Mouse (Mus musculus) neural tube, embryonic 11.5 days (tissue): ENCODE results near the gene Myl3. TPM values are rescaled to one million over a fixed set of nuclear protein-coding genes. Genes with fewer than 3 reads are reported as not detected.

Source experiments
- ATAC-seq: fragments of 200-750 bp; cut with Nextera tagmentation; 2 replicates; pipeline ENCODE4 v1.8.0; 2017; ENCODE audit warnings: moderate number of reproducible peaks, mild to moderate bottlenecking, moderate TSS enrichment, moderate library complexity; ENCODE audit not compliant: insufficient read depth, low FRiP score, low TSS enrichment
- DNase-seq: peaks from one replicate; pipeline ENCODE4 v3.0.0-alpha.2; 2015; ENCODE audit warnings: low spot score
- H3K27ac ChIP-seq: fragments of 300-500 bp; sonication (generic); 2 replicates; pipeline ENCODE4 v1.5.1; 2014; ENCODE audit warnings: low read depth, mild to moderate bottlenecking, low read length
- H3K27me3 ChIP-seq: fragments of 300-500 bp; sonication (generic); 2 replicates; pipeline ENCODE4 v1.6.1; 2014; ENCODE audit warnings: mild to moderate bottlenecking, low read length, mixed read lengths; ENCODE audit not compliant: control insufficient read depth, insufficient read depth
- H3K36me3 ChIP-seq: fragments of 300-500 bp; sonication (generic); 2 replicates; pipeline ENCODE4 v1.6.1; 2014; ENCODE audit warnings: mild to moderate bottlenecking, low read length, moderate library complexity, mixed read lengths; ENCODE audit not compliant: control insufficient read depth, insufficient read depth
- H3K4me1 ChIP-seq: fragments of 300-500 bp; sonication (generic); 2 replicates; pipeline ENCODE4 v1.6.1; 2014; ENCODE audit warnings: low read length, mixed read lengths; ENCODE audit not compliant: control insufficient read depth, insufficient read depth
- H3K4me2 ChIP-seq: fragments of 300-500 bp; sonication (generic); 2 replicates; pipeline ENCODE4 v1.6.1; 2014; ENCODE audit warnings: low read depth, mild to moderate bottlenecking, moderate library complexity
- H3K4me3 ChIP-seq: fragments of 300-500 bp; sonication (generic); 2 replicates; pipeline ENCODE4 v1.5.1; 2014; ENCODE audit warnings: low read depth, low read length
- H3K9ac ChIP-seq: fragments of 300-500 bp; sonication (generic); 2 replicates; pipeline ENCODE4 v1.6.1; 2014; ENCODE audit warnings: mild to moderate bottlenecking, low read length
- H3K9me3 ChIP-seq: fragments of 300-500 bp; sonication (generic); 2 replicates; pipeline ENCODE4 v1.6.1; 2016; ENCODE audit warnings: low read length; ENCODE audit not compliant: control insufficient read depth
- WGBS: fragments of 180-500 bp; shearing (Covaris S2); extraction: QIAGEN DNeasy Blood & Tissue Kit; methylation state at CpG from one replicate; pipeline ENCODE4 v1.1.7; 2014; 5-methylcytosine and 5-hydroxymethylcytosine counted together
- polyA plus RNA-seq: library from polyadenylated mRNA; unstranded; fragments of >200 nt; fragmentation: Nextera tagmentation; extraction: Ambion mirVana; gene quantifications from 2 replicates; pipeline ENCODE4 v1.2.1, GENCODE M21; 2014

Myl3 gene
- polyA plus RNA-seq, 1 experiment from 2014 or later = 5.3 TPM

- no peak overlapping the region for H3K9ac ChIP-seq
- H3K27ac ChIP-seq = no peak overlapping the region
- no peaks in the 10 kb centered on the region for H3K27me3 ChIP-seq
- WGBS = 92% methylated on average over 8 of the region's 8 CpGs
- ATAC-seq (no peak), DNase-seq (no peak)
- H3K4me2 ChIP-seq = no peak overlapping the region
- no peaks in the 10 kb centered on the region for H3K9me3 ChIP-seq
- no peaks in the 10 kb centered on the region for H3K36me3 ChIP-seq
- H3K4me3 ChIP-seq = no peak overlapping the region
- H3K4me1 ChIP-seq = no peaks in the 10 kb centered on the region
Measured at GRCm38 (mm10) chr9:110800834-110801479, 59.3 kb downstream of the Myl3 start.

DNA sequence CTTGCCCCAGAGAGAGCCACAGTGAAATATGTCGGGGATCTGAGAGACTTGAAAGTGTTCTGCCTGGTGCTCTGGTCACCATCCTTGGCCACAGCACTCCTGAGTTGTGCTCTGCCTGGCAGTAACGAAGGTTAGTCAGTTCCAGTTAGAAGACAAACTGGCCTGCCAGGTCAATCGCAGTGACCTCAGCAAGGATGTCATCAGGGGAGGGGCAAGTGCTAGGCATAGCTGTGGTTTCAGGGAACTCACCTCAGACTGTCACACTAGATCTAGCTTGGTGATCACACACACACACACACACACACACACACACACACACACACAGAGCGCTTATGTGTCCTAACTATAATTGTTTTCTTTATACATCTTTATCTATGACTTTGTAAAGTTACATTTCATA, 61.6 kb downstream of the Myl3 start:
- WGBS = 72% methylated on average over 4 of the region's 4 CpGs
- no peaks in the 10 kb centered on the region for H3K9me3 ChIP-seq
- no peak for ATAC-seq

GRCm38 (mm10) chr9:110810051-110810450, 68.4 kb downstream of the Myl3 start:
- 87% methylated on average over 4 of the region's 4 CpGs for WGBS
- H3K4me3 ChIP-seq = no peak overlapping the region
- no peak overlapping the region for H3K4me2 ChIP-seq
- no peak for DNase-seq
- H3K36me3 ChIP-seq = no peaks in the 10 kb centered on the region
- H3K27ac ChIP-seq = no peak overlapping the region
- H3K27me3 ChIP-seq = no peaks in the 10 kb centered on the region
- no peak for ATAC-seq
- no peaks in the 10 kb centered on the region for H3K9me3 ChIP-seq
- H3K9ac ChIP-seq = no peak overlapping the region
- H3K4me1 ChIP-seq = no peaks in the 10 kb centered on the region

More for the DNA sequence above, 61.6 kb downstream of the Myl3 start:
- Histone ChIP-seq H3K9ac (no peak overlapping the region), H3K4me1 (no peaks in the 10 kb centered on the region), H3K4me3 (no peak overlapping the region), H3K27ac (no peak overlapping the region), H3K4me2 (no peak overlapping the region), H3K36me3 (no peaks in the 10 kb centered on the region), H3K27me3 (no peaks in the 10 kb centered on the region)
- no peak for DNase-seq

- no peak for DNase-seq
- no peaks in the 10 kb centered on the region for H3K27me3 ChIP-seq
- ATAC-seq = no peak
- no peaks in the 10 kb centered on the region for H3K36me3 ChIP-seq
- H3K27ac ChIP-seq = no peak within 1 kb of the TSS
- no peak within 1 kb of the TSS for H3K4me3 ChIP-seq
- no peaks in the 10 kb centered on the region for H3K9me3 ChIP-seq
- H3K4me1 ChIP-seq = no peaks in the 10 kb centered on the region
- WGBS = 63% methylated on average over 18 of the region's 18 CpGs
- H3K9ac ChIP-seq = no peak within 1 kb of the TSS
- no peak within 1 kb of the TSS for H3K4me2 ChIP-seq
Measured at GRCm38 (mm10) chr9:110813789-110814188, 72.1 kb downstream of the Myl3 start, which contains the start of gene Prss44. Gene Prss44 (plus strand): TSS chr9:110813994.

Other genes starting within 250 kb of the Myl3 start
- gene Setd2, start 209.3 kb upstream of the Myl3 start, polyA plus RNA-seq = 45.0 and 50.6 TPM in 2 replicates
- 23.4 and 24.3 TPM in 2 replicates for gene Nradd, start 117.4 kb upstream of the Myl3 start, polyA plus RNA-seq
- 0.87 and 1.1 TPM in 2 replicates for gene Nbeal2, start 87.7 kb upstream of the Myl3 start, polyA plus RNA-seq
- 131 and 134 TPM in 2 replicates for gene Ccdc12, start 85.4 kb upstream of the Myl3 start, polyA plus RNA-seq
- 33.7 and 36.2 TPM in 2 replicates for gene Pth1r, start 5.3 kb downstream of the Myl3 start, polyA plus RNA-seq
- not detected in 2 replicates for gene Prss42, start 56.3 kb downstream of the Myl3 start, polyA plus RNA-seq
- not detected in 2 replicates for gene Prss44, start 72.1 kb downstream of the Myl3 start, polyA plus RNA-seq
- 0.14 TPM in 1 of 2 replicates, not detected in the other for gene Prss43, start 84.8 kb downstream of the Myl3 start, polyA plus RNA-seq
- 0.20 TPM in 1 of 2 replicates, not detected in the other for gene Prss45, start 92.7 kb downstream of the Myl3 start, polyA plus RNA-seq
- gene Prss46, start 102.6 kb downstream of the Myl3 start, polyA plus RNA-seq = not detected in 2 replicates
- not detected in 2 replicates for gene Prss50, start 116.1 kb downstream of the Myl3 start, polyA plus RNA-seq
- 1.1 and 1.4 TPM in 2 replicates for gene Als2cl, start 138.0 kb downstream of the Myl3 start, polyA plus RNA-seq
- gene Tmie, start 138.3 kb downstream of the Myl3 start, polyA plus RNA-seq = 0.32 and 0.70 TPM in 2 replicates
- gene Fam240a, start 175.0 kb downstream of the Myl3 start, polyA plus RNA-seq = not detected in 2 replicates
- gene Tdgf1, start 204.3 kb downstream of the Myl3 start, polyA plus RNA-seq = not detected in 2 replicates
- 0.15 and 0.51 TPM in 2 replicates for gene Lrrc2, start 209.7 kb downstream of the Myl3 start, polyA plus RNA-seq
- gene Rtp3, start 248.7 kb downstream of the Myl3 start, polyA plus RNA-seq = 0.09 TPM in 1 of 2 replicates, not detected in the other